Mouse (Mus musculus) small intestine, adult 2 months (tissue): ENCODE results near the gene Rnf44.

Source experiments
- CTCF ChIP-seq: fragments of 200-500 bp; IDR thresholded peaks from 2 replicates; pipeline ENCODE4 v1.5.1; 2012; ENCODE audit warnings: low read depth, mild to moderate bottlenecking, control low read depth, inconsistent platforms, low read length, moderate library complexity, mixed read lengths; ENCODE audit not compliant: insufficient replicate concordance, insufficient read length; ENCODE audit errors: extremely low read depth
- POLR2A ChIP-seq: fragments of 200-500 bp; IDR thresholded peaks from 2 replicates; pipeline ENCODE4 v1.6.1; 2012; ENCODE audit warnings: low read depth, mild to moderate bottlenecking, control low read depth, inconsistent platforms, low read length, moderate library complexity

DNA sequence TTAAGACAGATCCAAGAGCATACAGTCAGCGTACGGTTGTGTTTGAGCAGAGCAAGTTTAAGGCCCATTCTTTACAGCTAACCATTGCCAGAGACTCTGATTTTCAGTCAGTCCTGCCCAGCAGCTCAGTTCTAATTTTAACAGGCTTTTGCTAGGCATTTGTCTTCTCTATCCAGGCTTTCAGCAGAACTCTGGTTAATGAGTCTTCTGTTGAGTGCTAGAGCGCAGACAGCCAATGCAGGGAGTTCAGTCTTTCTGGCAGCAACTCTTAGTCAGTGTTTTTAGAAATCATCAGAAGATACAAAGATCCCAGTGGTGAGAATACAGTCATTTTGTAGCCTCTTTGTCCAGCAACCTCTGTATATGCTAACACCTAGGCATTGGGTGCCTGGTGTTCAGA, 43.2 kb downstream of the Rnf44 start:
- TF ChIP-seq CTCF (no peak), POLR2A (no peak)
